Mouse (Mus musculus): ENCODE measurements at regions not wholly inside any gene's neighbourhood (a gene's known extent, or its start where the extent isn't known, plus 50 kb on each side); places are given as distances from the start of the nearest gene placed in this dataset.
A peak's percentile ranks its signal among the peaks of the same experiment; 100 is the strongest.

DNA sequence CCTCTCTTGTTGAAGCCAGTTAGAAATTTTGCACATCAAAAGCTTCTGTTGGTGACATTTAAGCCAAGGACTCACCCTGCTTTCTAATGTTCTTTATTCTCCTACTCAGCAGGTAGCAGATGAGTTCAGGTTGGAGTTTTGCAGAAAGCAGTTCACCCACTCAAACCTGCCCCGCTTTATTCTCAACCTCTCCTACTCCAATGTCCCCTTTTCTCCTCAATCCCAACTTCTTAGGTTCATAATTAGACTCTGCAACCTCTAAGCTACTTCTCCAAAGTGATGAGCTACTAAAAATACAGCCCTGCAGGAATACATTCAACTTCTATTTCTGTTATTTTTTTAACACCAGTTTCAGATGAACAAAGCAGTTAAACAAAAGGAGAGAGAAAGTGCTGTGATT, 572.2 kb downstream of the Brinp1 start:
- DNase-seq (ENCODE audit: low spot score in 2 of 2) = no peak

DNA sequence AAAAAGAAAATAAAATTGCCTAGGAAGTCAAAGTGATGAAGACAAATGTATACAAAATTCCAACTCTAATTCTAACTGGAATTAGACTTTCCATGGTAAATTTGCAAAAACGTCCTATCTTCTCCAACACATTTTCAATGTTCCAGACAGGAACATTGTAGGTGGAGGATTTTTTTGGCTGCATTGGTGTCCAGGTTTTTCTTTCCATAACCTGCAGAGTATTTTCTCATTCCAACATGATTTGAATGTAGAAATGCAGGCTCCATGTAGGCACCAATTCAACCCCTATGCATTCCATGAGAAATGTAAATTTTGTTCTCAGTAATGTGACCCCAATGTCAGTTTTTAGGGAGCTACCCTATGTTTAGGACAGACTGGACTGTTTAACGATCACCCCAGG, 586.2 kb downstream of the Brinp1 start:
- DNase-seq (ENCODE audit: low spot score in 2 of 2) = no peak

DNA sequence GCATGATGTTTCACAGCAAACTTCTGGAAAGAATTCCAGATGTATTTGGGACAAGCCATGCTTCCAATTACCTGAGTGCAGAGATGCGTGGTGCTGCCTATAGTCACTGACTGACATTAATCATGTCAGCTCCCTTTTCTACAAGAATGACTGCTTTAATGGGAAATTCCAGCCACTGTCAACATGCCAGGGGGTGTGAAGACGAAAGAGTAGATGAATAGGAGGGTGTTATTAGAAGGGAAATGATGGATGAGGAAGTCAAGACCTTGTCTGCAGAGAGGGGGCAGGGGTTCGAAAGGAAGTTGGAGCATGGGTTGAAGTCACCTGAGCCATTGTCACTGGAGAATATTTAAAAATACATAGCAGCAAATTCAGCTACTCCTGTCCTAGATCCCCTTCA, 634.6 kb downstream of the Brinp1 start:
- no peak for DNase-seq (ENCODE audit: low spot score in 2 of 2)

DNA sequence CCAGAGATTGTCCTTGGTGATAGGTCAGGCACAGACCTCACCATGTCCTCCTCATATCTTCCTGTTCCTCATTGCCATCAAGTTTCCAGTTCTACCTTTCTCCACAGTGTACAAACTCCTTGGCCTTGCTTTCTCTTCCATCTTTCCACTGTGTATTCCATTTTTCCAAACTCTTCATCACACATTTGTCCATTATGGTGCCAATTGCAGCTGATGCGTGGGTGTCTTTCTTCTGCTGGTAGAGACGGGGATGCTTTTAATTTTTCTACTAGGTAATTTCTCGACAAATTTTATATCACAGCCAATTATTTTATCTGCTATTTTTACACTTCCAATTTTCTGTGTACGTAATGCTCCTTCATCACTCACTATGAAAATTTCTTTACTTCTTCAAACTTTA, 641.4 kb downstream of the Brinp1 start:
- peak in 1 of 2 experiments; percentile 19 for DNase-seq (ENCODE audit: low spot score in 2 of 2)

DNA sequence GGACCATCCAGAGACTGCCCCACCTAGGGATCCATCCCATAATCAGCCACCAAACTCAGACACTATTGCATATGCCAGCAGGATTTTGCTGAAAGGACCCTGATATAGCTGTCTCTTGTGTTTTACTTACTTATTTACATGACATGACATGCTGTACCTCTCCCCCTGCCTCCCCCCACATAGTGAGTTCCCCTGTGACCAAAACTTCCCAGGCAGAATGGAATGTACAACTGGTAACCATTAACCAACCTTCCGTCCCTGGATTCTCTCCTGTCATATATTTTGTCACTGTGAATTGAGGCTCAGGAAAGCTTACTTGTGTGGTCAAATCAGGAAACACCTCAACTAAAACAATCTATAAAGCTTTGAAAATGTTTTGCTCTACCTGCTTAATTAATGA, 669.4 kb downstream of the Brinp1 start:
- no peak for DNase-seq (ENCODE audit: low spot score in 2 of 2)

DNA sequence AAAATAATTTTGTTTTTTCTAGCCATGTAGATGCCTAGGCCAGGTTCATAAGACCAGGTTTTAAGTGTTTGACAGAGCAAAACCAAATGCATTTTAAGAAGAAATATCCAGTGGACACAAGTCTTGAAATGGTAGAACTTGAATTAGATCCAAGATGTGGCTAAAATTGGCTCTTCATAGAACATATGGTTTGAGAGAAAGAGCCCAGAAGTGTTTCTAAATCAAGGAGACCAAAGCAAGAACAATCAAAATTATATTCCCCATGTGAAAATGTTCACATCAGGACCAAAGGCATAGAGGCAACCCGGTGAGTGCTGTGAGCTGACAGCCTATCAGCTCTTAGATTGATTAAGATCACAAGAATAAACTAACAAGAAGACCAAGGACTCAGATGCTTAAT, 673.3 kb downstream of the Brinp1 start:
- no peak for DNase-seq (ENCODE audit: low spot score in 2 of 2)

DNA sequence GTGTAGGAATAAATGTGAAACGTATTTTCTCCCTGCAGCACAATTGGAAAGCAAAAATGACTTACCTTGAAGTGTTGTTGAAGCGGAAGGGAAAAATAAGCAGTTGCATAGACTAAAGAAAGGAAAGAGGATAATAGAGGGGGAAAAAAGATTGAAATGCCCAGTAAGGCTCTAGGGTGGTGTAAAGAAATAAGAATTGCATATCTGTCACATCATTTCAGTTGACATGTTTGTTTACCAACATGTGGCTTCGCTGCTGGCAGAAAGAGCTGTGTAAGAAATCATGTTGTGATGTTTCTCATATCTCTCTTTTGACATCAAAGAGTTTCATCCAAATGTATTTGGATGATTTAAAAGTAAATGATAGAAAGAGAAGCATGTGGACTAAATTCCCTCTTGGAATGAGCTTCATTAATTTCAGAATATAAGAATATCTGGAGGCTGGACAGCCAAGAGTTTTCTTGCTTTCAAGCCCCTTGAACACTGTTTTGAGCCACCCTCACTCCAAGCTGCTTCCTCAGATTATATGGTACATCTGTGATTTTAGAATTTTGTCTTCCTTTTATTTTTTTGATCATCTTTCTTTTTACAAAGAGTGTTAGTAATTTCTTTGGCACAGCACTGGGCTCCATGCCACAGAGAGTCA, 679.0 kb downstream of the Brinp1 start:
- no peak for DNase-seq (ENCODE audit: low spot score in 2 of 2)
